Mouse (Mus musculus) gastrocnemius, adult 2 months (tissue): ENCODE measurements around the gene Myh9. TPM values are rescaled to one million over a fixed set of nuclear protein-coding genes. Genes with fewer than 3 reads are reported as not detected.
"Not testable (repeated sequence)": the region's sequence is repeated elsewhere in the genome, so short reads cannot be mapped to it uniquely, and the experiment has no call there.

Source experiments
- DNase-seq: peaks from one replicate; pipeline ENCODE4 v3.0.0; 2022
- H3K27ac ChIP-seq: fragments of 200-600 bp; 2 replicates; pipeline ENCODE4 v1.8.1; 2022; ENCODE audit warnings: mild to moderate bottlenecking
- H3K4me3 ChIP-seq: fragments of 200-600 bp; 2 replicates; pipeline ENCODE4 v1.8.1; 2022; ENCODE audit warnings: mild to moderate bottlenecking, moderate library complexity
- CTCF ChIP-seq: fragments of 200-600 bp; IDR thresholded peaks from 2 replicates; pipeline ENCODE4 v1.8.1; 2022; ENCODE audit warnings: antibody characterized with exemption, mild to moderate bottlenecking, moderate library complexity
- intact Hi-C: fragments of 180-260 bp; cut with DNase I; formaldehyde crosslinking; loops from one replicate; pipeline ENCODE4 v1.15.1; 2025
- total RNA-seq, 2 experiments: library from RNA; stranded (reverse); gene quantifications; 2 replicates each; pipeline ENCODE4 v1.2.3; 2021

The Myh9 gene
- total RNA-seq, 2 experiments from 2014 or later: 37.4 to 57.4 TPM

DNA sequence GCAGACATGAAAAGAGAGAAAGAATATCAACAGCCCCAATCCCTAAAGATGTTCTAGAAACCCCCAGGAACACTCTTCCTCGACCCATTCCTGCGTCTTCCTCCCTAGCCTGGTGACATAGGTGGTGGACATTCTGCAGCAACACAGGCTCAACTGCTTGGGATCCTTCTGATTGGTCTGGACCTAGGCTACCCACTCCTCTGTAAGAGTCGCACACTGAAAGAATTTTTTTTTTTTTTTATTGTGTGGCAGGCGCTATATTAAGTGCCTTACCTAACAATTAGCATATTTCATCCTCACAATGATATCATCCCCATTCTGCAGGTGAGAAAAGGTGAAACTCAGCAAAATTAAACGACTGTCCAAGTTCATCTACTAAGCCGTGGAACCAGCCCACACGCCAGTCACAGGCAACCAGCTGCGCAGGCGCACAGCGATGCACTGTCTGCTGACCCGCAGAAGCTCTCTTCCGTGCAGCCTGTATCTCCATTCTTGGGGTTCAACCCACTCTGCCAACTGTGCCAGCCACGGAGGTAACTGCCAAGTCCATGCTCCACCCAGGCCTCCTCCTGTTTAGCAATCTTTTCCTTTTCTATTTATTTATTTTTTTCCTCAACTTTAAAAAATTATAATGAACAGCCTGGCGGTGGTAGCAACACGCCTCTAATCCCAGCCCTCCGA, 3.1 kb upstream of the Myh9 start:
- intact Hi-C loops: loop anchor here (5.0 kb wide), 2 partner anchors 48 to 67 kb away; no protein-coding TSS in a partner anchor
- no peak overlapping the region for H3K4me3 ChIP-seq
- no peak overlapping the region for H3K27ac ChIP-seq
- DNase-seq: no peak
- TF ChIP-seq CTCF: no peak

DNA sequence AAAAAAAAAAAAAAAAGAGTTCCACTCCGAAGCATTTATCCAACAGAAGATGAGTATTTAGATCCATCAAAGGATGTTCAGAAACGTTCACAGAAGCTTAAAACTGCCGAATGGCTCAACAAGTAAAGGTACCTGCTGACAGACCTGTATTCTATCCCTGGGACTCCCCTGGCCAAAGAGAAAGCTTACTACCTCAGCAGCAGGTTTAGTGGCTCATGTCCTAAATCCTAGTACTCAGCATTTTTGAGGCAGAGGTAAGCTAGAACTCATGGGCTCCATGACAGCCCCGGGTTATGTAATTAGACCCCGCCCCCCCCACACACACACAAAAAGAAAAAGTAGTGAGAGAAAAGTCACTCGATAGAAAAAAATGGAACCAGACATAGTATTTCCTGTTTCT, 2.1 kb upstream of the Myh9 start:
- no peak for TF ChIP-seq CTCF
- DNase-seq: no peak
- Histone ChIP-seq H3K27ac (no peak overlapping the region), H3K4me3 (no peak overlapping the region)
- intact Hi-C loops: loop anchor here (5.0 kb wide), 2 partner anchors 47 to 68 kb away; no protein-coding TSS in a partner anchor

DNA sequence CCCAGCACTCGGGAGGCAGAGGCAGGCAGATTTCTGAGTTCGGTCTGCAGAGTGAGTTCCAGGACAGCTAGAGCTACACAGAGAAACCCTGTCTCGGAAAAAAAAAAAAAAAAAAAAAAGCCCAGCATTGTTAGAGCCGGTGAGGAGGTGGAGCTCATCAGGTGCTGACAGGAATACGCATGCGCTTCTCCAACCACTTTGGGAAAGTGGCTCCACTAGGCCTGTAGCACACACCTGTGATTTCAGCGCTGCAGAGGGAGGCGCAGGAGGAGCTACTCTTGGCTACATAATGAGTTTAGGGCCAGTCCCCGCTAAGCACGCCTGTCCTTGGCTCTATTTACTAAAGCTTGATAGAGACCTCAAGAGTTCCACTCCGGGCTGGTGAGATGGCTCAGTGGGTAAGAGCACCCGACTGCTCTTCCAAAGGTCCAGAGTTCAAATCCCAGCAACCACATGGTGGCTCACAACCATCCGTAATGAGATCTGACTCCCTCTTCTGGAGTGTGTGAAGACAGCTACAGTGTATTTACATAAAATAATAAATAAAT, 1.6 kb upstream of the Myh9 start:
- not testable (repeated sequence) for H3K4me3 ChIP-seq, DNase-seq, H3K27ac ChIP-seq
- intact Hi-C loops: loop anchor here (5.0 kb wide), 2 partner anchors 46 to 69 kb away; no protein-coding TSS in a partner anchor

DNA sequence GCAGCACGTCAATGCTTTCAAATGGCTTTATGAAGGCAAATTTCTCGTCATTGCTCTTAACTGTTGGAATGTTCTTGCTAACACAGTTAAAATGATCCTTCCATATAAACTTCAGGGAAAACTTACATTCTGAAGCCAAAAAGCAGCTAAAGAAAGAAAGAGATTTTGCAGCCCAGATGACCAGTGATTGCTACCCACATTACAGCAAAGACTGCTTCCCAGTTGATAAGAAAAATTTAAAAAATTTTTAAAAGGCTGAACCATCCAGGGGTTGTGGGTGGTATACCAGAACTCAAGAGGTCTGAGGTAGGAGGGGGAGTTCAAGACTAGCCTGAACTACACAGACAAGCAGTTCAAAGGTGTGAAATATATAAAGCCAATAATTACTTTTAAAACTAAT, 1.1 kb upstream of the Myh9 start:
- Histone ChIP-seq H3K4me3 (peak overlapping the region; percentile 85), H3K27ac (peak overlapping the region; percentile 85)
- no peak for DNase-seq
- no peak for TF ChIP-seq CTCF
- intact Hi-C loops: loop anchor here (5.0 kb wide), 2 partner anchors 46 to 69 kb away; no protein-coding TSS in a partner anchor

DNA sequence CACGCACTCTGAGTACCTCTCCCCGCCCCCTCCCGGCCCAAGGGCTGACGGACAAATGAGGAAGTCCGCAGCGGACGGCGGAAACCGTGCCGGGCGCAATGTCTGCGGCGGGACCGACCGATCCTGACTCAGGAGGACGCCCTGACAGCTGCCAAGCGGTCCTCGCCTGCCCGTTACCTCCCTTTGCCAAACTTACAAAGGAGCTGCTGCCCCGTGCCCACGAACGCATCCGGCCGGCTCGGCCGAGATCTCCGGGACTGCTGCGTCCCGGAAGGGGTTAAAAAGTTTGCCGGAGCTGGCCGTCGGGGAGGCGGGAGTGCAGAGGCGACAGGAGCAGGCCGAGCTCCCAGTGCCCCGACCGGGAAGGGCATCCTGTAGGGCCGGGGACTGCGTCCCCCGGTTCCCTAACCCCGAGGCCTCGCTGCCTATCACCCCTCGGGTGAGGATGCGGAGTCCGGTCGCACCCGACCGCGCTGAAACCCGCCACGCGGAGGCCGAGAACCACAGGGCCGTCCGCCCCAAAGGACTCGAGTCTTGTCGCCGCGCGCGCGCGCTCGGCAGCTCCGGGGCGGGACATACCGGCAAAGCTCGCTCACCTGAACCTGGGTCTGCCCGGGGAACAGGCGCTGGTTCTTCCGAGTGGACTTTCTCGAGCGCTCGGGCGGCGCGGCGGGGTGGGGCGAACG, 471 bp downstream of the Myh9 start:
- peak overlapping the region; percentile 85 for H3K4me3 ChIP-seq
- intact Hi-C loops: loop anchor here (2.0 to 5.0 kb wide), 3 partner anchors 21 to 71 kb away; no protein-coding TSS in a partner anchor
- DNase-seq: peak; percentile 87
- H3K27ac ChIP-seq: peak overlapping the region; percentile 98
- TF ChIP-seq CTCF: 0 out of 2 replicates have a peak, but pooled peaks have one; percentile 3

DNA sequence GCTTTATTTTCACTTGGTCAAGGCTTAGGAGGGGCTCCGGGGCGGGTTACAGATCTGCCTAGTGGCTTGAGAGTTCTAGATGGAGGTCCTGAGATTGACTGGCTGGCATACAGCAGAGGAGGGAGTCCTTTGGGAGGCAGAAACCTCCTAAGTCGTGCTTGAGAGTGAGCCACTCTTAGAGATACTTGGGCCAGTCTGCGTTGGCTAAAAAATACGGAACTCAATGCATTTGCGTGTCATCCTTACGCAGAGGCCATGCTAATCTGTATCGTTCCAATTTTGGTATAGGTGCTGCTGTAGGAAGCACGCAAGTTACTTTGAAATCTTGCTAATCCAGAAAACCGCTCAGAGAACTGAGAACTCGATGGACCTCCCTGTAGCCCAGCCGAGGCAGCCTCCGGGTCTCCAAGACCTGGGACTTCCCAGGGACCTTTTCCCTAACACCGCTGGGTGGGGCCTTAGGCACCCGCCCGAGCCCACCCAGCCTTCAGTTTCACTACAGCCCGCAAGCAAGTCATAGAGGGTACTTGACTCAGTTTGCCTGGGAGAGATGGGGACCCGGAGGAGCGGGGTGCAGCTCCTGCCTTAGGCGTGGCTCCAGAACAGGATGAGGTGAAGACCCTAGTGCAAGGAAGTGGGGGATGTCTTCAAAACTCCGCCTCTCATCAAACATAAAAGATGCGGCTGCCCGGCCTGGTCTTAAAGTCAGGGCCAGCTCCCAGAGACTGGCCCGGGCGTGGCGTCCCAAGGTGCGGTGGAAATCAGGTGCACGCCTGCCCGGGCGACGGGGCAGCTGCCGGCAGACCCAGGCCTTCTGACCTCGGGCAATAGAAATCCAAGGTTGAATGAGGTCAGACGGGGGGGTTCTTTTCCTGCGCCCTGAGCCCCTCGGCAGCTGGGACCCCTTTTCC, 1.3 kb downstream of the Myh9 start:
- DNase-seq: no peak

DNA sequence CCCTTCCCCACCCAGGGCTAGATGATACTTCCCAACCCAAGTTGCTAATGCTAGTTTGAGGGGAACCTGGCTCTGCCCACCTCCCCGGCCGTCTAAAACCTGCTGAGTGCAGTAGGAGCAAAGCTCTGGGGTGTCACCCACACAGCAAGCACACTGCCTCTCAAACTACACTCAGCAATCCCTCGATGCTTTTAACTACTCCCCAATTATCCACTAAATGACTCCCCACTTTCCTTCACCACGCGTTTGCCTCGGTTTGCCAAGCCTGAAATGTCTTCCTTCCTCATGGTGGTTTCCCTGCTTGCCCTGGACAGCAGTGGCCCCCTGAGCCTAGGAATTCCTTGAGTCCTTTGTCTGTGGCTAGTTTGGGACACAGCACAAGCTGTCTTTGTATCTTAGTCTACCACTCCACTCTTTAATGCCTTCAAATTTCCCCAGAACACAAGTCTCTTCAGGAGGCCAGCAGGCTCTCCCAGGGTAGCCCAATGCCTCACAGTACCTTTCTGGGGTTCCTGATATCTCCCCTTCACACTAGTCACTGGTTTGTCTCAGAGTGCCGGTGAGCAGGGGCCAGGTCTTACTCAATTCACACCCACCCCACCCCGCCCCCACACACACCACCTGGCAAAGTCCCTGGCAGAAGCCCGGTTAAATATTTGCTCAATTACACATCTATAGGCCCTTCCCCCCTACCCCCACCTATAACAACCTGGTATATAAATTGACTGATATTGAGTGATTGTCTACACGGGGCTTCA, 2.3 kb downstream of the Myh9 start:
- intact Hi-C loops: loop anchor here (2.0 to 5.0 kb wide), 3 partner anchors 19 to 73 kb away; no protein-coding TSS in a partner anchor
- no peak for DNase-seq
- no peak for TF ChIP-seq CTCF
- Histone ChIP-seq H3K4me3 (peak overlapping the region; percentile 85), H3K27ac (peak overlapping the region; percentile 98)

More for the DNA sequence above, 1.3 kb downstream of the Myh9 start:
- H3K27ac ChIP-seq: peak overlapping the region; percentile 98
- no peak for TF ChIP-seq CTCF
- peak overlapping the region; percentile 85 for H3K4me3 ChIP-seq
- intact Hi-C loops: loop anchor here (2.0 to 5.0 kb wide), 3 partner anchors 20 to 72 kb away; no protein-coding TSS in a partner anchor

DNA sequence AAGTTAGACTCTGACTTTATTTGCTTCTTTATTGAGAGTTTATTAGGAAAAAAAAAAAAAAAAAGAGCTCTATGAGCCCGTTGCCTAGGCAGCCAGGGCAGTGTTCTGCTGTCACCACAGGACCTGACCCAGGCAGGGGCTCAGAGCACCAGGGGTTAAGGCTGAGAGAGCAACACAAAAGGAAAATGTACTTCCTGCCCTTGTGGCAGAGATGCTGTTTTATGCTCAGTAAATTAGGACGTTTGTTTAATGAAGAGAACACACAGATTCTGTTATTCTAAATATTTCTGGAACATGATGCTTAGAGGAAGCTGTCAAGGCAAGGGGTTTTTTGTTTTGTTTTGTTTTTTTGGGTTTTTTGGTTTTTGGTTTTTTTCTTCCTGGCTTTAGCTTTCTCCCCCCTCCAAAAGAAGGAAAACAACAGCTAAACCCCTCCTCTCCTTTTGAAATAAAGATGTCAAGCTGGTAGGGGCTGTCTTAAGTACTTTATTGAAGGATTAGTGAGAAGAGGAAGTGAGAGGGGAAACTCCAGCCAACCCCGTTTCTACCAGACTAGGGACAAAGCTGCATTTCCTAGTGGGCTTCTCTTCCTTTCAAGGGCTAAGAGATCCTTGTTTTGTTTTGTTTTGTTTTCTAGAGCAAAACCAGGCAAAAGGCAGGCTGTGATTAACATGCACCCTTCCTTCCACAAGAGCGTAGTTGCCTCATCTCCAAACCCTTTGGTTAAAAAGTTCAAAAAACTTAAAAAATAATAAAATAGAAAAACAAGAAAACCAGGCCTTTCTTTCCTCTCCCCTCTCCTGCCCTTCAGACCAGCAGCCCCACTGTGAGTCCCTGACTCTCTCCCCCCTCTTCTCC, 3.2 kb downstream of the Myh9 start:
- H3K27ac ChIP-seq: peak overlapping the region; percentile 98
- intact Hi-C loops: no loop called here
- peak overlapping the region; percentile 85 for H3K4me3 ChIP-seq
- DNase-seq: no peak
- TF ChIP-seq CTCF: no peak

DNA sequence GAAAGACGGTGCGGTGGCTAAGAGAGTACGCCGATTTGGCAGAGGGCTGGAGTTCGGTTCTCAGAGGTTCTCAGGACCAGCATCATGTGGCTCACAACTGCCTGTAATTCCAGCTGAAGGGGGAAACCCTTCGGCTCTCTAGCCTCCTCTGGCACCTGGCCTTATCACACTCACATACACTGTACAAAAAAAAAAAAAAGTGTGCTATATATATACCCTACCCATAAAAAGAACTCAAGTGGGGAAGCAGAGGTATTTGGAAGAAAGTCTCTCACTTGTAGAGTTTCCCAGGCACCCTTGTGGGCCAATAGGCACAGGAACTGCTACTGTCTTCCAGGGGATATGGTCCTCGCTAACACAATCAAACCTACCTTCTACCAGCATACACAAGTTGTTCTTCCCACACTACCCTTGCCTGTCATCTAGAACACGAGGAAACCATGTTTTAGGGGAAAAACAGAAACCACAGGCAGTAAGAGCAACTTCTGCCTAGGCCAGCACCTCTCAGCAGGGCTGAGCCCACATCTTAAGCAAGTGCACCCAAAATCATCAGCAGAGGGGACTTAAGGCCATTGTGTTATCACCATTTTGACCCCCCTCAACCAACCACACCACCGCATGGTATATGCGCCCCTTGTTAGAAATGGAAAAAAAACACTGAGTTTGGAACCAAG, 4.4 kb downstream of the Myh9 start:
- peak overlapping the region; percentile 85 for H3K4me3 ChIP-seq
- TF ChIP-seq CTCF: no peak
- intact Hi-C loops: no loop called here

More for the DNA sequence above, 4.4 kb downstream of the Myh9 start:
- peak overlapping the region; percentile 98 for H3K27ac ChIP-seq
- no peak for DNase-seq
